In the genomic region with DNA sequence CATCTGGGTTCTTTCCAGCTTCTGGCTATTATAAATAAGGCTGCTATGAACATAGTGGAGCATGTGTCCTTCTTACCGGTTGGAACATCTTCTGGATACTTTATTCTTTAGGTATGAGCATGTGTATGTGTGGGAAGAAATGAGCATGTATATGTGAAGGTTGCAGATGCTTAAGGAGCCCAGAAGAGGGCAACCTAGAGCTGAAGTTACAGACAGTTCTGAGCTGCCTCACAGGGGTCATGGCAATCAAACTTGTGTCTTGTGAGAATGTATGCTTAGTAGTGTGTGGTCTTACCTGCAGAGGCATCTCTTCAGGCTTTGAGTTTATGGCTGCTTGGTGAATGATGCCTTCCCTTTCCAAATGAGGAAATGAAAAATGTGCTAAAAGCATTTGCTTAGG, we compare ENCODE assay signal across 30 mouse cellular contexts.
DNase-seq lines count a peak whose midpoint lies in the region; ATAC-seq and TF ChIP-seq lines count a peak whose summit lies in the region.
"Had no signal": no experiment of that assay in that cellular context is flagged by ENCODE, and none has a peak within 500 bp of the region (broad histone marks: within the 10 kb centered on the region; RNA-seq: fewer than 3 reads in every experiment).

No protein-coding gene starts in this region.

- H3K4me1 ChIP-seq in lung, embryonic 14.5 days (ENCODE audit: insufficient read depth): no peaks in the 10 kb centered on the region
- no peaks in the 10 kb centered on the region for H3K4me1 ChIP-seq in CH12.LX (ENCODE audit: control insufficient read depth in 1 of 2, insufficient read depth in 2 of 2)
- H3K4me1 ChIP-seq: embryonic facial prominence, embryonic 12.5 days; heart, embryonic 13.5 days; hindbrain, embryonic 10.5 days; hindbrain, embryonic 15.5 days; limb, embryonic 12.5 days; liver, embryonic 13.5 days; lung, embryonic 15.5 days; megakaryocyte, embryonic 14.5 days; midbrain, embryonic 13.5 days had no signal

- H3K4me2 ChIP-seq in lung, embryonic 14.5 days: no peak overlapping the region
- H3K4me2 ChIP-seq in CH12.LX (ENCODE audit: insufficient read depth, low read depth, poor library complexity, severe bottlenecking): no peak overlapping the region
- H3K4me2 ChIP-seq: embryonic facial prominence, embryonic 12.5 days; heart, embryonic 13.5 days; hindbrain, embryonic 15.5 days; limb, embryonic 12.5 days; liver, embryonic 13.5 days; lung, embryonic 15.5 days; midbrain, embryonic 13.5 days had no signal

- in situ Hi-C loops in CH12.LX (cut with MboI; ENCODE audit: low pct_ligation_motif_present, low pct_unique_long_range_greater_than_20kb, low sequenced_read_pairs): no loop called here

- H3K79me2 ChIP-seq in CH12.LX (replicated peaks; ENCODE audit: control insufficient read depth, extremely low read depth, insufficient read depth, poor library complexity, severe bottlenecking): no peaks in the 10 kb centered on the region

- dilution Hi-C loops in CH12.LX (cut with MboI; ENCODE audit: extremely low pct_ligation_motif_present, extremely low pct_unique_long_range_greater_than_20kb, low sequenced_read_pairs): no loop called here

- H3K27ac ChIP-seq in lung, embryonic 14.5 days (ENCODE audit: low read depth): no peak overlapping the region
- no peak overlapping the region for H3K27ac ChIP-seq in CH12.LX (ENCODE audit: insufficient read depth, low read depth)
- H3K27ac ChIP-seq: embryonic facial prominence, embryonic 12.5 days; heart, embryonic 13.5 days; hindbrain, embryonic 10.5 days; hindbrain, embryonic 15.5 days; layer of hippocampus, adult 2 months; left cerebral cortex, adult 2 months; limb, embryonic 12.5 days; liver, embryonic 13.5 days; lung, embryonic 15.5 days; midbrain, embryonic 13.5 days had no signal

- TF ChIP-seq POLR2A in CH12.LX (IDR thresholded peaks at IDR 0.05; ENCODE audit: low read depth, low read length): no peak

- H3K36me3 ChIP-seq in lung, embryonic 14.5 days (ENCODE audit: insufficient read depth): no peaks in the 10 kb centered on the region
- H3K36me3 ChIP-seq in CH12.LX (replicated peaks in 1 of 2; ENCODE audit: control insufficient read depth in 1 of 2, insufficient read depth in 1 of 2, low read length in 1 of 2): no peaks in the 10 kb centered on the region
- H3K36me3 ChIP-seq: embryonic facial prominence, embryonic 12.5 days; heart, embryonic 13.5 days; hindbrain, embryonic 10.5 days; hindbrain, embryonic 15.5 days; limb, embryonic 12.5 days; liver, embryonic 13.5 days; lung, embryonic 15.5 days; midbrain, embryonic 13.5 days had no signal

- DNase-seq in lung, embryonic 14.5 days: no peak
- DNase-seq in lung, postnatal 4 days: no peak
- DNase-seq in CH12.LX (ENCODE audit: extremely low read depth) (peak; percentile 53), NIH3T3 (ENCODE audit: low read depth) (peak; percentile 11)
- DNase-seq in induced T-regulatory cell, adult 2 months (ENCODE audit: low read depth): peak; percentile 5
- no peak for DNase-seq in right cerebral cortex, postnatal 10 days (ENCODE audit: low spot score in 2 of 2)
- DNase-seq: adrenal gland, postnatal 14 days; cerebellum, adult 11 months; cerebellum, adult 9-11 months; embryo, embryonic 11 days; heart, postnatal 10 days; kidney, adult 2 months; kidney, postnatal 36 days; liver, embryonic 13.5 days; lung, postnatal 36 days; retina, postnatal 1 day; right cerebral cortex, postnatal 25 days; thymus, postnatal 25 days had no signal

- no peaks in the 10 kb centered on the region for H3K27me3 ChIP-seq in lung, embryonic 14.5 days (ENCODE audit: insufficient read depth, low read length)
- no peaks in the 10 kb centered on the region for H3K27me3 ChIP-seq in CH12.LX (replicated peaks)
- H3K27me3 ChIP-seq: embryonic facial prominence, embryonic 12.5 days; heart, embryonic 13.5 days; hindbrain, embryonic 15.5 days; limb, embryonic 12.5 days; liver, embryonic 13.5 days; lung, embryonic 15.5 days; megakaryocyte, embryonic 14.5 days; midbrain, embryonic 13.5 days had no signal

- 69% methylated on average over 1 of the region's 1 CpGs for WGBS in lung, embryonic 14.5 days

- peak; percentile 51 for TF ChIP-seq RAD21 in CH12.LX (IDR thresholded peaks at IDR 0.05; ENCODE audit: low read depth, low read length)

- ATAC-seq in lung, embryonic 14.5 days (ENCODE audit: insufficient read depth): no peak
- ATAC-seq in megakaryocyte-erythroid progenitor cell, adult 5-6 weeks (replicated peaks; ENCODE audit: low FRiP score, low TSS enrichment, poor library complexity, severe bottlenecking): no peak
- ATAC-seq: forebrain, embryonic 14.5 days; midbrain, embryonic 13.5 days had no signal

- no peaks in the 10 kb centered on the region for H3K9me3 ChIP-seq in lung, embryonic 14.5 days (ENCODE audit: low read depth, low read length)
- H3K9me3 ChIP-seq in CH12.LX (replicated peaks; ENCODE audit: low read length): no peaks in the 10 kb centered on the region
- H3K9me3 ChIP-seq: embryonic facial prominence, embryonic 12.5 days; hindbrain, embryonic 10.5 days; hindbrain, embryonic 15.5 days; limb, embryonic 12.5 days; liver, embryonic 13.5 days; lung, embryonic 15.5 days; midbrain, embryonic 13.5 days had no signal

- TF ChIP-seq CTCF in lung, embryonic 14.5 days (IDR thresholded peaks at IDR 0.05; ENCODE audit: low read depth): peak; percentile 14; the same call in 1 of the 2 replicates
- peak; percentile 53 to 57 for TF ChIP-seq CTCF in CH12.LX (conservative IDR thresholded peaks at IDR 0.05 in 1 of 2, IDR thresholded peaks at IDR 0.05 in 1 of 2; ENCODE audit: low read depth in 2 of 2, low read length in 2 of 2)

- no peak overlapping the region for H3K9ac ChIP-seq in lung, embryonic 14.5 days
- H3K9ac ChIP-seq in CH12.LX (ENCODE audit: insufficient read depth, low read depth): no peak overlapping the region
- H3K9ac ChIP-seq: embryonic facial prominence, embryonic 12.5 days; heart, embryonic 13.5 days; hindbrain, embryonic 15.5 days; limb, embryonic 12.5 days; liver, embryonic 13.5 days; lung, embryonic 15.5 days; midbrain, embryonic 13.5 days had no signal

- no peak overlapping the region for H3K4me3 ChIP-seq in lung, embryonic 14.5 days (ENCODE audit: low read depth, low read length)
- no peak overlapping the region for H3K4me3 ChIP-seq in CH12.LX (replicated peaks in 1 of 3; ENCODE audit: low read depth in 2 of 3, low read length in 2 of 3, poor library complexity in 1 of 3)
- H3K4me3 ChIP-seq: embryonic facial prominence, embryonic 12.5 days; heart, embryonic 13.5 days; hindbrain, embryonic 10.5 days; hindbrain, embryonic 15.5 days; layer of hippocampus, adult 2 months; left cerebral cortex, adult 2 months; limb, embryonic 12.5 days; liver, embryonic 13.5 days; lung, embryonic 15.5 days; megakaryocyte, embryonic 14.5 days; midbrain, embryonic 13.5 days had no signal

- no peak for TF ChIP-seq EP300 in CH12.LX (IDR thresholded peaks at IDR 0.05; ENCODE audit: low read length)

TF ChIP-seq in CH12.LX, 34 proteins besides CTCF, POLR2A, EP300 and RAD21:
- peak; percentile 45 for TF ChIP-seq SMC3 (IDR thresholded peaks at IDR 0.05; ENCODE audit: low read depth, low read length)
- no peak for TF ChIP-seq MAZ (IDR thresholded peaks at IDR 0.05; ENCODE audit: low read depth, low read length)
- no peak for TF ChIP-seq MAX (IDR thresholded peaks at IDR 0.05; ENCODE audit: low read length)
TF ChIP-seq in CH12.LX: peak in this region for 1.

Comparison
In these comparisons a context has a peak if more than half of its experiments do, and no peak if none do; other contexts are left out.
1. DNase-seq: peak in CH12.LX (single experiment), NIH3T3 (single experiment) and induced T-regulatory cell, adult 2 months (single experiment); none in lung, embryonic 14.5 days (single experiment), lung, postnatal 4 days (0 of 2) and right cerebral cortex, postnatal 10 days (0 of 2).